Mouse (Mus musculus) kidney, postnatal 25 days (tissue): Measurements from ENCODE around the gene Rapgef1.

Experiments used
- DNase-seq, 2 experiments: peaks; one replicate each; pipeline ENCODE4 v3.0.0; 2021; ENCODE audit warnings: mixed read lengths in 2 of 2

Rapgef1 gene

DNA sequence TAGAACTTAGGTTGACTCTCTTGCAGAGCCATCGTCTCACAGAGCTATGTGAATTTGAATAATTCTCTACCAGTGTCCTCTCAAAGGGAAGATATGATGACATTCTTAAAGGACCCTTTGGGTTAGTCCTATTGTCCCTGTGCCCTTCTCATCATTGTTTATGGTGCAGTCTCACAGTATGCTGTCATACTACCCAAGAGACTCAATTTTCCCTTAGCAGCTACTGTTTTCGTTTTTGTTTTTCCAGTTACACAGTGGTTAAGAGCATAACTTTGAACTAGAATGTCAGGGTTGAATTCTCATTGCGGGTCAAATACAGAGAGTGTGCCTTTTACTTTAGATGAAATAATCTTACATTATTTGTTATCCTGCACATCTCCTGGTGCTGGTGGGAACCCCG is 27.6 kb downstream of the Rapgef1 start:
- DNase-seq: no peak

DNA sequence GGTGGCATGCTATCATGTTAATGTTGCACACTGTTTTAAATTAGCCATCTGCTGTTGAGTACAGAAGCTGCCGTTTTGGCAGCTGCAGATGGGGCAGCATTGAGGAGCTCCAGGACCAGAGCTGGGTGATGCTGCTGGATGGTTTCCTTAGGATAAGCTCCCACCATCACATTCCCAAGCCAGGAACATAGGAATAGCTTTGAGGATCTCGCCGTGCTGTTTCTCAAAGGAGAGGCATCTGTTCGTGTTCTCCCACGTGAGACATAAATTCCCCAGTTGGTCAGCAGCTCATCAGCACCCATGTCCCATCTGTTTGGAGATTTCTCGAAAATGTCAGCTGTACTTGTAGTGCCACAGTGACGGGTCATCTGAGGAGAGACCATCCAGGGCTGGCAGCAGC is 28.3 kb downstream of the Rapgef1 start:
- no peak for DNase-seq

DNA sequence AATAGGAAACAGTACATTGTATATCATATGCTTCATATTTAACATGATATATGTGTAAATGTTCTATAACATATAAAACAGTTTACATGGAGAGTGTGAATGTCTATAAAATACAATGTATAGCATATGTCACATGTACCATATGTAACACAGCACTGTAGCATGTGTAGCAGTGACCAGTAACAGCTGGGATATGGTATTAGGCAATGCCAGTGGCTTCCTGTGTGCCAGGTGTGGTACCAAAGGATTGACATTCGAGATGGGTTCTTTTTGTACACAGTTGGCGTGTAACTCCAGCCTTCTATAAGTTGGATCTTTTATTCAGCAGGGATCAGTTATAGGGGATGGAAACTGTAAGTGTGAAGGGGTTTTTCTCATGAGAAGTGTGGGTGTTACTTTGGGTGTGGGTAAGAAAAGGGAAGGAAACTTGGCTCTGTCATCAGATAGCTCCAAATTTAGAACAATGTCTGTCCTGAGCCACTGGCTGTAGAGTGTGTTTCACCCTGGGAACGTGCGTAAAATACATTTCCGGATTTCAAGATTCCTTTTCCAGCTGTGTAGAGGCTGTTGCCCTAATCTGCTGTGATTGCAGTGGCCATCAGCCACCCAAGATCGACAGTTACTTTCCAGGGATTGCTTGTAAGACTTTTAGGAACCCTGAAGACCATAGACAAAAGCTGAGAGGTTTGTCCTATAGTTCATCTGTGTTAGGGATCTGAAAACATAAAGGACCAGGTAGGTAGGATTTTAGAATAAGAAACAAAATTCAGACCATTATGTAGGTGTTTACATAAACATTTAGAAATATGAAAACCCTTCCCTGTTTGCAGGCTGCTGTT is 29.7 kb downstream of the Rapgef1 start:
- DNase-seq: peak in 1 of 2 experiments; percentile 18

DNA sequence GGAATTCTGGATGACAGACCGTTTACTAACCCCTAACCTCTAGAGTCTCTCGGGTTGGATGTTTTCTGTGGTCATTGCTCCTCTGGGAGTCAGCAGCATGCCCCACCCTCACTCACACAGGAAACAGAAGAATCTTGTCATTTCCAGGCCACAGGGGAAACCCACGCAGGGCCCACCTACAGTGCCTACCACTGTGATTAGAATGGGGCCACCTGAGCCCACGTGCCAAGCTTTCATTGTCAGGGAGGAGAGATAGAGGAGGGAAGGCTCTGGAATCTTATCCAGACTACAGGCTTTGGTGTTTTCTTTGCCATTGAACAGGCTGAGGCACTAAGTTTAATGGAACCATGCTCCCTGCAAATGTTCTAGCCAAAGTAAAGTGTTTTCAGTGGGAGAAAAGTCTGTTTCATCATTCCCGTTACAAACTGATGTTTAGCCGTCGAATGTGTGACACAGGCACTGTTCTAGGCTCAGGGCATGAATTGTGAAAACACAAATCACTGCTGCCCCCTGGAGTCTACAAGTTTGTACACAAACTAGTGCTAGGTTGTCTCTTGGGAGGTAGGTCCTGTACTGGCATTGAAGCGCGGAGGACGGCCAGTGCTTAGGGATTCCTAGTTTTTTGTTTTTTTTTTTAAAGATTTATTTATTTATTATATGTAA is 30.4 kb downstream of the Rapgef1 start:
- peak; percentile 71 to 86 for DNase-seq

DNA sequence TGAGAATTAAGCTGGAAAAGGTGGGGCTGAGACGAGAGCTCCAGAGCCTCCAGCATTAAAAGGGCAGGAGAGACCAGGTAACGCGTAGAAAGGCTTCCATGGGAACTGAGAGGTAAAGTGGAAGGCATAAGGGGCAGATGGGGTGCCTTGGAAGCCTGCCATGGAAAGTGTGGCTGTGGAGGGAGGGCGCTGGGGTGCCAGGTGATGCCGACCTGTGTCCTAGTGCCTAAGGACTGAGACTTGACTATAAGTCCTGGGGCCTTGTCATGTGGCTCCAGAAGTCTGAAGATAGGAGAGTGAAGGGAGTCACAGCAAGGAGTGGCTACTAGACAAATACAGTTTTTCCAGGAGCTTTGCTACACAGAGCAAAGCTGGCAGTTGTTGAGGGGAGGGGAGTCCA is 32.4 kb downstream of the Rapgef1 start:
- DNase-seq: no peak

DNA sequence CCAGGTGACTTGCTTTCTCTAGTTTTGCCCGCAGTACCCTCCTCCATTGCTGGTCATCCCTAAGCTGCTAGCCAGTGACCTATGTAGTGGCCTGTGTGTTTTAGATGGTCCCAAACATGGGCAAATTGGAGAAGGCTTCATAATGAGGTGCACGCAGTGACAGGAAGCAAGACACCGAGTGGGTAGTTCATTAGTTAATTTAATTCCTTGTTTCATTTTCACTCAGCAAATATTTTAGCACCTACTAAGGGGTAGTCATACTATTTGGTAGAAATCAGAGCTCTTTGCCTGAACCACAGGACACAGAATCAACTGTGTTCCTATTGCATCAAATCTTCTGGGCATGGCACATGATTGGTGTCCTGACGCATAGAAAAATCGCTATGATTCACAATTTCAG is 35.9 kb downstream of the Rapgef1 start:
- no peak for DNase-seq

DNA sequence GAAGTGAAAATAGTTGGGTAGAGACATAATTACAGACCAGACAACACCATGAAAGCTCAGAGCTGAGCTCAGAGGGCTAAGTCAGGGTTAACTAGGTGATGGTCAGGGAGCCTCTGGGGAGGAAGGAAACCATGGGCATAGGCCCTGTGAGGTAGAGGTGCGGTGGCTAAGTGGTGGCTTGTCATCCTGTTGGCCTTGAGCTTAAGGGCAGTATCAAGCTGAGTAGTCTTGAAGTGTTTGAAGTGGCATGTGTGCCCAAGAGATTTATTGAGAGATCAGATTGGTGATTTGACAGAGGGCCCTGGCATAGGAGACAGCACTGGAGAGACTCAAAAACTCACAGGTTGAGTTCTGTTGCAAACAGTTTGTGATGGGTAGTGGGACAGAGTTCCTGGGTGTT is 36.6 kb downstream of the Rapgef1 start:
- no peak for DNase-seq

DNA sequence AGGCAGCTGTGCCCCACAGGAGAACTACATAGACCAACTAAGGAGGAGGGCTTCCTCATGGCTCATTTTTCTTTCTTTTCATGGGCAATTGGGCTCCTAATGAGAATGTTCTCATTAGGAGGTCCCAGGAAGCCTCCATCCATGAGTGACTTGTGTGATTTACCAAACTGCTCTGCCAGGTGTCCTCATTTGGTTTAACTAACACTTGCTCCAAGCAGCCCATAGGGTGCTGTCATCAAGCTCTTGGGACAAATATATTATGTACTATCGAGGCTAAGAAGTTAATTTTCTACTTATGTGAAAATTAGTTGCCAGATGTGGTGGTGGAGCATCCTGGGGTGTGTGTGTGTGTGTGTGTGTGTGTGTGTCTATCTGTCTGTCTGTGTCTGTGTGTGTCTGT is 37.6 kb downstream of the Rapgef1 start:
- no peak for DNase-seq

DNA sequence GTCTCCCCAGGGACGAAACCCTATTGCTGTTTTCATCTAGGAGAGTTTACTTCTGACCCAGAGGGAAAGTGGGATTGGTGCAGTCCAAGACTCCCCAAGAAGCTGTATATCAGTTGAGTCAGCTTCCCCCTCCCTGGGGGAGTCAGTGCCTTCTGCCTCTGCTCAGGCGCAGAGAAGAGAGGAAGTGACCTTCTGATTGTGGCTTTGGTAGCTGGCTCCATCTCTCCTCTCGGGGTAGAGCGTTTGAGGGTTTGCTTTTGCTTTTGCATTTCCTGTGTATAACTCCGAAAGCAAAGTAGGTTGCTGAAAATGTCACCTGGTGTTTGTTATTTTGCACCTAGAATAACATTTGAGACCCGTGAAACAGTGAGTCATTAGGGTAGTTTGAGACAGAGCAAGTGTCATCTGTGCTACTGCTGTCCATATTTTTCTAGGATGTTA is 42.3 kb downstream of the Rapgef1 start:
- peak in 1 of 2 experiments; percentile 58 for DNase-seq

DNA sequence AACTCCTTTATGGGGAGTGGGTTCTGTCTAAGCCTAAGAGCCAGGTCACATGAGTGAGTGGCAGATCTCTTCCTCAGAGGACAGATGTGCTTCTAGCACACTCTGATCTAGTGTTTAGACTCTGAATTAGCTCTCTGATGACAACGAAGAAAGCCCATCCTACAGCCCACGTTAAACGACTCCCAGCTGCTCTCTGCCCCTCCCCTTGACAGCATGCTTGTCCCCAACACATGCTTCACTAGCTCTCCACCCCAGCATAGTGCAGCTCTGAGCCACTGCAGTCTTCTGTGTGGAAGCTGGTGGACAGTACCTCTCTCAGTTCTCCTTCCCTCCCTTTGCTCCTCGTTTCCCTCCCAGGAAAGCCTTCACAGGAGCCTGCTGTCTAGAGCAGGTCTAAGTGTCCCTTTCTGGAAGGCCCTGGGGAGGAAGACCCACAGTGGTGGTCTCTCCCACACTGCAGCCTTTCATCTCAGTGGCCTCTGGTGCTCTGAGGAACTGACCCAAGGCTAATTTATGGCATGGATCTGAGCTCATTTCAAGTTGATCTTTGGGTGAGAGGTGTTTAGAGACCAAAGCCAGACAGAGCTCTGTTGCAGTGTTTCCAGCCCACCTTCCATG is 43.8 kb downstream of the Rapgef1 start:
- DNase-seq: no peak

DNA sequence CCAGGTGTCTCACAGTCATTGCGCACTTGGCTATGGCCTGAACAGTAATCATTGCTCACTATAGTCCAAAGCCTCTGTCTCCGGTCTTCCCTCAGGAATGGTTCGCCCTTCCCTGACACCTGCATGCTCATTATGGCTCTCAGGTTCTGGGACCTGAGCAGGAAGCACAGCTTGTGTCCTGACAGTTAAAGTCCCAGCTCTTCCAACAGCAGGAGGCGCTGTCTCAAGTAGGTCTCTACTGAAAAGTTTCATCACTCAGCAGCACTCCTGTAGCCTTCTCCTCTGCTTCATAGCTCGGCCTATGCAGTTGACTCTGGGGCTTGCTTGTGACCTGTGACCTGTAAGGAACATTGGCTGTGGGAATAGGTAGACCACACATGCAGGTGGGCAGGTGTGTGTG is 45.9 kb downstream of the Rapgef1 start:
- DNase-seq: no peak

DNA sequence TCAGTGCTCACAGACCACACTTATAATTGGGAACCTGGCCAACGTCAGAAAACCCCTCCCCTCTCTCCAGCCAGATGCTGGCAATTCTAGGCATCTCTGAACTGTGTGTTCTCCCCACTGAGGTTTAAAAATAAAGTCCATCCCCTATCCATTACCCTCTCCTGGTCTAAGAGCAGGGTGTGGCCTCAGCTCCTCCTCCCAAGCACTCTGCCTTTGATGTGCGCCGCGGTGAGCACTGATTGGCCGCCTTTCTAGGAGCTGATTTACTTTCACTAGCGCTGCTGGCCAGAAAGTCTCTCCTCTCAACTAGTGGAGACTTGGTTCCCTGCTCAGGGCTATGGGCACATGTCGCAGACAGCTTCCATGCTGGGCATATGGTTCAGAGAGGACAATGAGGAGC is 47.1 kb downstream of the Rapgef1 start:
- peak; percentile 53 to 69 for DNase-seq

DNA sequence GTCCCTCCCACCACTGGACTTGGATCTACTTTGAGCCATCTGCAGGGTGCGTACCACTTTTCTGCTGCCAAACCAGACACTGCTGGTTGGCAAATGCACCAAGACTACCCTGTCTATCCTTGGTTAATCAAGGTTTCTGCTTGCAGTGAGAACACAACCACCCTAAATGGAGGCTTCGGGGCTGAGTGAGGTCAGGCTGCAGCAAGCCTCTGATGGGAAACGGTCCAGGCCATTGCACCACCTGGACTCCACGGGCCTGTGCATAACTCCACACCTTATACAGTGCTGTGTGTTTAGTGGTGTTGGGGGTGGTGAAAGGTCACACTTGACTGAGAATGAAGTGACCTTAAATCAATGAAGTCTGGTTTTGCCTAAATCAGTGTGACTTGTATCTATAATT is 47.6 kb downstream of the Rapgef1 start:
- DNase-seq: no peak

DNA sequence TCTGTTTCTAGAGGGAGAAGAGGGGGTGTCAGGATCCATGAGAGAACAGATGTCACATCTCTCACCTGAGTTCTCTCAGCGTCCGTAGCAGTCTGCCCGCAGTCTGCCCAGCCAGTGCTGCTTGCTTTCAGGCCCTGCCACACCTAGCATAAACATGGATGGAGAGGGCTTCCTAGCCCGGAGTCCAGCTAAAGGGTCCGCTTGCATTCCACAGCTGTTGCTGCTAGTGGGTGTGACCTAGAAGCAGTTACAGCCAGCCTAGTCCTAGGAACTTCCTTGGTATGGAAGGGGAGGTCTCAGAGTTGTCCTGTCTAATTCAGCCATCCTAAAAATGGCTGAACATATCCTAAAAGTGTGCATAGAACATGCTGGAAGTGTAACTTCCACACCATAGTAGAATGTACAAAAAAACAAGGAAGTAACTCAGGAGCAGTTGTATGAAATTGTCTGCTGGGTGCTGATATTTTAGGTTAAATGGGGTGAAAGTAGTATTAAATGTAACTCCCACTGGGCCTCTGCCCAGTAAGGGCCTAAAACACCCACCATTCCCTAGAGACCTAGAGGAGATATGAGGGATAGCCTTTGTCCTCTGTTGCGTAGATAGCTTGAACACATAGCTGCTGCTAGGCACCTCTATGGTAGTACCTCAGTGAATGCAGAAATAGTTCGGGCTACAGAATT is 48.6 kb downstream of the Rapgef1 start:
- no peak for DNase-seq

DNA sequence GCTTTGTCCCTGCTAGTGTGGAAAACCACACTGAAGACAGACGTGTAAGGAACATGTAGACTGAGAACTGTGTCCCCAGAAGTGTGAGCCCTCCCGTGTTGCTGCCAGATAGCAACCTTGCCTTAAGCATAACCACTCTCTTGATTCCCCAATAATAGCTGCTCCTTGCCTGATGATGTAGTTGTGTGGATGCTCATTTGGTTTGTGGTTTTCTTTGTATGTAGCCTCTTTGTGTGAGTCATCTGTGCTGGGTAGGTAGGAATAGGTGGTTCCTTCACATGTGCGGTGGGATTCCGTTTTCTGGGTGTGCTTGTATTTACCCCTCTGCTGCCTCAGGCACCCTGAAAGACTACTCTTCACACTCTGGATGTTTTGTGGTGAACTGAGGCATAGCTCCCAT is 49.4 kb downstream of the Rapgef1 start:
- DNase-seq: no peak

DNA sequence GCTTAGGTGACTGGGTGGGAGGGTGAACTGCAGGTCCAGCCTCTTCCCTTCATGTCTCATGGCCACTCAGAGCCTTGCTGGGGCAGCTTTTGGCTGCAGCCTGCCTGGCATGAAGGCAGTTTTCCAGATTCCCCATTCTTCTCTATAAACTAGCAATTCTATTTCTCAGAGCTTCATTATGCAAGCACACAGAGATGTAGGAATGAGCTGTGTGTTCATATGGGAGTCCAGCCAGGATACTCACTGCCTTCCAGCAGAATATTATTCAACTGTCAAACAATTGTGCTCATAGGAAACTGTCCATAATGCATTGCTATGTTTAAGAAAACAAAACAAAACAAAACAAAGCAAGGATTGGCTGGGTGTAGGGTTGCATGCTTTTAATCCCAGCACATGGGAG is 50.2 kb downstream of the Rapgef1 start:
- no peak for DNase-seq

DNA sequence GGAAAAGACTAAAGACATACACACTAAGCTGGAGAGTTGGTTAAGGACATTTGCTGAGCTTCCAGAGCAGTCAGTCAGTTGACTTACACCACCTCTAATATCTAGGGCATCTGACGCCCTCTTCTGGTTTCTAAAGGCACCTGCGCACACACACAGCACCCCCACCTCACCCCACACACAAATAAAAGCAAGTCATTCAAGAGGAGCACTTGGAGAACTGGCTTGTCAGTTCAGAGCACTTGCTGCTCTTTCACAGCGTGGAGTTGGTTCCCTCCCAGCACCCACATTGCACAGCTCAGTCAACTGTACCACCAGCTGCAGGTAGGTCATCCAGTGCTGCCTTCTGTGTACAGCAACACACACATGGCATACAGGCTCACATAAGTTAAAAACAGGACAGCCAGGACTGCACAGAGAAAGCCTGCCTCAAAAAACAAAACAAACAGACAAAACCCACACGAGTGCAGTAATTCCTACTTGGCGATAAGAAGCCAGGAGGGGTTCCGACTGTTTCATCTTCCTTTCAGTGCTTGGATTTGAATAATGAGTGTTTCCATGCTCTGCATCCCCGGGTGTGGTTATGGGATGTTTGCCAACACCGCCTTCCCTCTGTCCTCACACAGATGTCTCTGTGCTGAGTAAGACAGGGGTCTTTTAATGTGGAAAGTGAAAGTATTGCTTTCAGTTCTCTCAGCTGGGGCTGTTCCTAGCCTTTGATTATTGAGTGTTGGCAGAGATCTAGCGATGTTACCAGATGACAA is 50.9 kb downstream of the Rapgef1 start:
- DNase-seq: peak; percentile 68 to 83

DNA sequence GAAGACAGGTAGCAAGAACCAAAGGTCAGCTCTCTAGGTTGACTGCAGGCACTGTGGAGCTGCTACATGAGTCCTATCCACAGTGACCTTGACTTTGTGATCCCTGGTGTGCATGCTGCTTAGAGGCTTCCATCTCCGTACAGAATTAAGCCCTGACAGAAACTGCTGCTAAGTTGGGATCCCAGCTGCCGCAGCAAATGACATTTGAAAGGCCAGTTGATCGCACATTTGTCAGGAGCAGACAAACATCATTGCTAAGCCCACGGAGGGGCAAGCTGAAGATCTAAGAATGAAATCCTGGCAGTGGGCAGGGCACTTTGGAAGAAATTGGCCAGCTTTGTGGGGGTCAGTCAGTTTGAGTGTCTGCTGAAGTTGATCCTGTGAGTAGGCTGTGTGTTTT is 51.9 kb downstream of the Rapgef1 start:
- DNase-seq: no peak

DNA sequence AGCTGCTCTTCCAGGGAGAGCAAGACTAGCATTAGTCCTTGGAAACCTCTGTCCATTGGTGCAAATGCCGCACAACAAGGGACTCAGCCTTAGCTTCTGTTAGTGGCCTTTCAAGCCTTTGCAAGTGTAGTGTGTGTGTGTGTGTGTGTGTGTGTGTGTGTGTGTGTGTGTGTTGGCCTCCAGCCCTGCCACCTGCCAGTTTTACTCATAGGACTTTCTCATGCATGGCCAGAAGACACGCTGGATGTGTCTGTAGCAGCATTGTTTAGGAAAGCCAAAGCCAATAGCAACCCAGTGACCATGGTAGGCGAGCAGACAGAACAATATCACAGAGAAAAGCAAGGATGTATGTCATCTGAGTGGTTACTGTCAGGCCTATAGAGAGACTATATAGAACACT is 52.3 kb downstream of the Rapgef1 start:
- no peak for DNase-seq

DNA sequence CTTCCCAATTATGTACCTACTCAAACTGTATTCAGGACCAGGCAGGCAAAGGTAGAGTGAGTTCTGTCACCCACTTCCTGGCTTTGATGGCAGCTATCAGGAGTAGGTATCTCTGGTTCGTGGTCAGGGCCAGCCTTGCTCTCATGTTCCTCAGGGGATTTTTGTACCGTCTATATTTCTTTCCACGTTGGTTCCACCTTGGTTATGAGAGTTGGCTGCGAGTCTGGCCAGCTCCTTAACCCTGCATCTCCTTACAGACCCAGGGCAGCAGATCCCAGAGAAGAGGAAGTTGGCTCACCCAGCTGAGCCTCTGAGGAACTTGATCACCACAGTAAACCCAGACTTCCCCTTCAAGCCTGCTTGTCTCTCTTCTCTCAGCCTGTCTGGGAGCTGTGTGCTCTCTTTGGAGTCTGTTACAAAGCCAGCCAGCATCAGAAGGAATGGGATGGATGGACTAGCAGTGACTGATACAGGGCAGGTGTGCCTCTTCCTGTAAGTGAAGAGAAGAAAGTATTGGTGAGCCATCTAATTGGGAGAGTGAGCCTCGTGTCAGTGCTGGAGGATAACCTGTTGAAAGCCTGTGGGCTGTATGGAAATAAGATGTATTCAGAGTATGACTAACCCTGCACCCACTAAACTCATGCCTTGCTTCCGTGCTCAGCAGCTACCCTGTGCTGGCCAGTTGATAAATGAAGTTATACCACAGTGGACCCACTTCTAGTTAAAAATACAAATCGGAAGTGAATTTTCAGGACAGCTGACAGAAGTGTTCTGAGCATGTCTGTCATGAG is 53.4 kb downstream of the Rapgef1 start:
- DNase-seq: no peak

DNA sequence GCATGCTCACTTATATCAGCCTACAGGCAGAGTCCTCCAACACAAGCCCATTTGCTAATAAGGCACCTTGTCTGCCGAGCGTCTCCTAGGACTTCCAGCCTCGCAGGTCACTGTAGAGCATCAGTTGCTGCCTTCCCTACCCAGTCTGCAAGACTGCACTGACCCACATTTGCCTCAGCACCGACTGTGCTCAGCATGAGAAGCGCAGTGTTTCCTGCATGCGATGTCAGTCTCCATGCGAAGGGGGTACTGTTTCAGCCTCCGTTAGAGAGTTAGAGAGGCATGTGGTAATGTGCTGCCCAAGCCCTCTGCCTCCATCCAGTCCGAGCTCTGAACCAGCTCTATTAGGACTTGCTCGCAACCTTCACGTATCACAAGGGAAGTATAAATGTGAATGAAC is 54.6 kb downstream of the Rapgef1 start:
- DNase-seq: no peak

DNA sequence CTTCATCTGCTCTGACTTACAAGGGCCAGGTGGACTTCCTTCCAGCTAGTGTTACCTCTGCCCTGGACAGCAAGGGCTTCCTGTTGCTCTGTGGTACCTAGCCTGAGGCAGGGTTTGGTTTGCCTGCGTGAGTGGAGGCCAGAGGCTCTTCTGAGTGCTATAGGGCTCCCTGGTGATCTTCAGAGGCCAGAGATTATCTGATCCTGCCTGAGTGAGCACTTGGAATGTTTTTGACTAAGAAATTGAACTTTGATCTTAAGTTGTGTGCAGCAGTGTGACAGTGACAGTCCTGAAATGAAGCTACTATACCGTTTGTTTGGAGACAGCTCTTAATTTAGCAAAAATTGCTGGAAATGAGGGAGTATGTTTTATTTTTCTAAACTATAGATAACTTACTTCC is 55.0 kb downstream of the Rapgef1 start:
- no peak for DNase-seq
